Mouse (Mus musculus) MEL (cell line): ENCODE measurements around the gene Egfem1. TPM values are rescaled to one million over a fixed set of nuclear protein-coding genes. Genes with fewer than 3 reads are reported as not detected.

Experiments
- DNase-seq: peaks from one replicate; pipeline ENCODE4 v3.0.0; 2011; ENCODE audit warnings: low read depth, low spot score
- H3K27ac ChIP-seq: 2 replicates; pipeline ENCODE4 v1.5.1; 2012; ENCODE audit warnings: low read depth, mild to moderate bottlenecking, control low read depth, low read length, moderate library complexity; ENCODE audit not compliant: control insufficient read depth
- H3K27me3 ChIP-seq, 2 experiments: fragments of 150-350 bp in 1 of 2; sonication (generic) in 1 of 2; 2 replicates each; pipeline ENCODE4 v1.6.1; 2012; ENCODE audit warnings: low read length in 2 of 2, mild to moderate bottlenecking in 2 of 2, improper control_type of control experiment in 1 of 2, moderate library complexity in 1 of 2; ENCODE audit not compliant: insufficient read depth in 2 of 2, control insufficient read depth in 1 of 2
- H3K36me3 ChIP-seq, 2 experiments: 2 replicates each; pipeline ENCODE4 v1.6.1; 2012 to 2014; ENCODE audit warnings: low read length in 2 of 2, improper control_type of control experiment in 1 of 2, inconsistent platforms in 1 of 2, mild to moderate bottlenecking in 1 of 2; ENCODE audit not compliant: insufficient read depth in 2 of 2, control insufficient read depth in 1 of 2
- H3K4me1 ChIP-seq, 2 experiments: fragments of 150-350 bp in 1 of 2; sonication (generic) in 1 of 2; 2 replicates each; pipeline ENCODE4 v1.6.1; 2012; ENCODE audit warnings: low read length in 2 of 2, improper control_type of control experiment in 1 of 2, mild to moderate bottlenecking in 1 of 2; ENCODE audit not compliant: insufficient read depth in 2 of 2, control insufficient read depth in 1 of 2
- H3K4me3 ChIP-seq, 2 experiments: fragments of 150-350 bp in 1 of 2; sonication (generic) in 1 of 2; 2 replicates each; pipeline ENCODE4 v1.5.1; 2012; ENCODE audit warnings: low read depth in 2 of 2, low read length in 2 of 2, mild to moderate bottlenecking in 2 of 2, moderate library complexity in 2 of 2, control low read depth in 1 of 2, improper control_type of control experiment in 1 of 2; ENCODE audit not compliant: control insufficient read depth in 1 of 2, insufficient read depth in 1 of 2
- H3K79me2 ChIP-seq: 2 replicates; pipeline ENCODE4 v1.6.1; 2012; ENCODE audit warnings: mild to moderate bottlenecking, low read length, moderate library complexity; ENCODE audit not compliant: control insufficient read depth, poor library complexity, insufficient read depth
- H3K9ac ChIP-seq: 2 replicates; pipeline ENCODE4 v1.6.1; 2012; ENCODE audit warnings: low read depth, mild to moderate bottlenecking, control low read depth, low read length, moderate library complexity; ENCODE audit not compliant: control insufficient read depth, poor library complexity, severe bottlenecking
- H3K9me3 ChIP-seq: fragments of 150-350 bp; sonication (generic); replicated peaks from 2 replicates; pipeline ENCODE4 v1.6.1; 2012; ENCODE audit warnings: mild to moderate bottlenecking, low read length, improper control_type of control experiment, moderate library complexity; ENCODE audit not compliant: insufficient read depth
- CHD1 ChIP-seq: IDR thresholded peaks from 2 replicates; pipeline ENCODE4 v1.6.1; 2012; ENCODE audit warnings: low read depth, mild to moderate bottlenecking, inconsistent platforms, low read length, improper control_type of control experiment
- CHD2 ChIP-seq: IDR thresholded peaks from 2 replicates; pipeline ENCODE4 v1.6.1; 2011; ENCODE audit warnings: low read length, improper control_type of control experiment
- EP300 ChIP-seq, 2 experiments: IDR thresholded peaks; 2 replicates each; pipeline ENCODE4 v1.6.1; 2011; ENCODE audit warnings: improper control_type of control experiment in 2 of 2, low read length in 2 of 2, low read depth in 1 of 2, mild to moderate bottlenecking in 1 of 2
- ETS1 ChIP-seq: IDR thresholded peaks from 2 replicates; pipeline ENCODE4 v1.6.1; 2012; ENCODE audit warnings: low read depth, mild to moderate bottlenecking, inconsistent platforms, low read length, improper control_type of control experiment, moderate library complexity
- JUND ChIP-seq: IDR thresholded peaks from 2 replicates; pipeline ENCODE4 v1.6.1; 2011; ENCODE audit warnings: low read depth, mild to moderate bottlenecking, improper control_type of control experiment, low read length
- MAFK ChIP-seq: IDR thresholded peaks from 2 replicates; pipeline ENCODE4 v1.6.1; 2011; ENCODE audit warnings: low read depth, mild to moderate bottlenecking, low read length, improper control_type of control experiment, borderline replicate concordance
- MAX ChIP-seq: IDR thresholded peaks from 2 replicates; pipeline ENCODE4 v1.6.1; 2011; ENCODE audit warnings: low read length, improper control_type of control experiment
- MAZ ChIP-seq: IDR thresholded peaks from 2 replicates; pipeline ENCODE4 v1.6.1; 2012; ENCODE audit warnings: low read depth, mild to moderate bottlenecking, inconsistent platforms, low read length, improper control_type of control experiment
- MEF2A ChIP-seq: IDR thresholded peaks from 2 replicates; pipeline ENCODE4 v1.6.1; 2014; ENCODE audit warnings: low read depth, mild to moderate bottlenecking, inconsistent platforms, low read length, improper control_type of control experiment; ENCODE audit not compliant: poor library complexity, insufficient replicate concordance, severe bottlenecking; ENCODE audit errors: extremely low read depth
- RCOR1 ChIP-seq: IDR thresholded peaks from 2 replicates; pipeline ENCODE4 v1.6.1; 2012; ENCODE audit warnings: low read depth, mild to moderate bottlenecking, inconsistent platforms, low read length, improper control_type of control experiment
- SIN3A ChIP-seq: IDR thresholded peaks from 2 replicates; pipeline ENCODE4 v1.6.1; 2012; ENCODE audit warnings: low read length, improper control_type of control experiment, inconsistent platforms
- TBP ChIP-seq: IDR thresholded peaks from 2 replicates; pipeline ENCODE4 v1.8.0; 2011; ENCODE audit warnings: low read depth, low read length, improper control_type of control experiment
- TCF12 ChIP-seq: IDR thresholded peaks from 2 replicates; pipeline ENCODE4 v1.6.1; 2014; ENCODE audit warnings: low read depth, mild to moderate bottlenecking, inconsistent platforms, low read length, improper control_type of control experiment, moderate library complexity
- ZKSCAN1 ChIP-seq: IDR thresholded peaks from 2 replicates; pipeline ENCODE4 v1.6.1; 2012; ENCODE audit warnings: low read depth, mild to moderate bottlenecking, inconsistent platforms, low read length, improper control_type of control experiment, moderate library complexity
- ZMIZ1 ChIP-seq: IDR thresholded peaks from 2 replicates; pipeline ENCODE4 v1.6.1; 2012; ENCODE audit warnings: low read depth, mild to moderate bottlenecking, inconsistent platforms, low read length, improper control_type of control experiment, moderate library complexity
- polyA plus RNA-seq, 2 experiments: library from polyadenylated mRNA; stranded (reverse) in 1 of 2; unstranded in 1 of 2; fragments of >175 nt in 1 of 2; fragments of >200 nt in 1 of 2; gene quantifications; 2 replicates each; pipeline versions ENCODE4 v1.2.1 to v1.2.4; 2012; ENCODE audit warnings: low replicate concordance in 2 of 2, low read depth in 1 of 2; ENCODE audit not compliant: insufficient read length in 2 of 2, insufficient read depth in 1 of 2, missing spikeins in 1 of 2
- total RNA-seq: library from RNA; depleted of rRNA; stranded (reverse); fragments of 300-350 nt; gene quantifications from 2 replicates; pipeline ENCODE4 v1.2.3, GENCODE M21; 2012

Gene Egfem1
- total and polyA plus RNA-seq, 3 experiments: not detected

- no peaks in the 10 kb centered on the region for H3K79me2 ChIP-seq
- H3K9ac ChIP-seq: no peak overlapping the region
- H3K4me1 ChIP-seq: no peaks in the 10 kb centered on the region
- H3K36me3 ChIP-seq: no peaks in the 10 kb centered on the region
- DNase-seq: no peak
- H3K9me3 ChIP-seq: no peaks in the 10 kb centered on the region
- TF ChIP-seq SIN3A: no peak
- no peak for TF ChIP-seq JUND
- H3K27me3 ChIP-seq: no peaks in the 10 kb centered on the region
- no peak overlapping the region for H3K4me3 ChIP-seq
- H3K27ac ChIP-seq: no peak overlapping the region
These were observed 520.3 kb downstream of the Egfem1 start for GRCm38 (mm10) chr3:29602140-29602539.

GRCm38 (mm10) chr3:29608713-29609112 lies 526.9 kb downstream of the Egfem1 start:
- H3K9me3 ChIP-seq: no peaks in the 10 kb centered on the region
- H3K27me3 ChIP-seq: no peaks in the 10 kb centered on the region
- H3K36me3 ChIP-seq: no peaks in the 10 kb centered on the region
- H3K27ac ChIP-seq: no peak overlapping the region
- H3K9ac ChIP-seq: no peak overlapping the region
- H3K79me2 ChIP-seq: no peaks in the 10 kb centered on the region
- DNase-seq: no peak
- no peak overlapping the region for H3K4me3 ChIP-seq
- no peaks in the 10 kb centered on the region for H3K4me1 ChIP-seq
- no peak for TF ChIP-seq CHD1
- no peak for TF ChIP-seq MAZ
- no peak for TF ChIP-seq MAFK
- no peak for TF ChIP-seq CHD2
- no peak for TF ChIP-seq ZKSCAN1
- TF ChIP-seq RCOR1: no peak
- TF ChIP-seq TCF12: no peak
- TF ChIP-seq, all 39 proteins: peak for 0

DNA sequence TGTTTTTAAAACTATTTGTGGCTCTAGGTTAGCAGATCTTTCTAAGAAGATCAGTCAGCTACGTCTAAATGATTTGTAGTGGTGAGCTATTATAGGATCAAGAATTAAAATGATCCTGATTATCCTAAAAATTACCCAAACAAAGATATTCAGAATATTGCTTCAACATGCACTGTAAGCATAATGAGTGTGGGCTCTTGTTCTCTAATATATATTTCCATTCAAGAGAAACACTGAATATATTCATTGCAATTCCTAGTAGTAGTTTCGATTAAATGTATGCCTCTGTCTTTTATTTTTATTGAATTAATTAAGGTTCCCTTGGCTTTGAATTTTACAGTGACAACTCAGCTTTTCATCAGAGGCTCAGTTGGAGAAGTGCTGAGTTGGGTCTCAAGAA lies 527.4 kb downstream of the Egfem1 start:
- Histone ChIP-seq H3K27me3 (no peaks in the 10 kb centered on the region), H3K36me3 (no peaks in the 10 kb centered on the region), H3K9ac (no peak overlapping the region), H3K9me3 (no peaks in the 10 kb centered on the region), H3K79me2 (no peaks in the 10 kb centered on the region), H3K4me1 (no peaks in the 10 kb centered on the region), H3K27ac (no peak overlapping the region), H3K4me3 (no peak overlapping the region)
- DNase-seq: no peak
- TF ChIP-seq EP300 (IDR thresholded peaks at IDR 0.05; ENCODE audit: low read depth in 1 of 2, low read length in 2 of 2) (no peak), ETS1 (no peak), MAFK (no peak), MAX (no peak), MEF2A (no peak), ZMIZ1 (no peak), TBP (no peak)
